14 mouse cellular contexts compared by ENCODE assay signal in genomic region chr3:28332316-28332715, GRCm38 (mm10).
"Had no signal": no experiment of that assay in that cellular context is flagged by ENCODE, and none has a peak within 500 bp of the region (broad histone marks: within the 10 kb centered on the region; RNA-seq: fewer than 3 reads in every experiment).

No protein-coding gene starts in this region.

- ATAC-seq: midbrain, embryonic 15.5 days had no signal

- H3K9ac ChIP-seq: liver, embryonic 15.5 days; lung, embryonic 15.5 days; midbrain, embryonic 15.5 days; neural tube, embryonic 13.5 days had no signal

- H3K4me2 ChIP-seq: liver, embryonic 11.5 days; liver, embryonic 15.5 days; lung, embryonic 15.5 days; midbrain, embryonic 15.5 days; neural tube, embryonic 13.5 days had no signal

- H3K36me3 ChIP-seq: limb, embryonic 10.5 days; liver, embryonic 15.5 days; lung, embryonic 15.5 days; midbrain, embryonic 15.5 days; neural tube, embryonic 13.5 days had no signal

- DNase-seq: kidney, adult 8-10 months; kidney, postnatal 25 days; lung, postnatal 14 days; right cerebral cortex, adult 18-20 months; thymus, adult 18-20 months; thymus, postnatal 14 days had no signal

- H3K9me3 ChIP-seq: limb, embryonic 10.5 days; liver, embryonic 15.5 days; lung, embryonic 15.5 days; midbrain, embryonic 15.5 days; neural tube, embryonic 13.5 days had no signal

- H3K27me3 ChIP-seq: liver, embryonic 15.5 days; lung, embryonic 15.5 days; midbrain, embryonic 15.5 days; neural tube, embryonic 13.5 days had no signal

- H3K4me1 ChIP-seq: liver, embryonic 15.5 days had no signal

- H3K4me3 ChIP-seq: left cerebral cortex, adult 2 months; limb, embryonic 10.5 days; liver, embryonic 15.5 days; lung, embryonic 15.5 days; midbrain, embryonic 15.5 days; neural tube, embryonic 13.5 days had no signal

- H3K27ac ChIP-seq: left cerebral cortex, adult 2 months; limb, embryonic 10.5 days; liver, embryonic 15.5 days; lung, embryonic 15.5 days; macrophage; midbrain, embryonic 15.5 days; neural tube, embryonic 13.5 days had no signal
